Comparison of ENCODE assay signal across 27 mouse cellular contexts in the genomic region with DNA sequence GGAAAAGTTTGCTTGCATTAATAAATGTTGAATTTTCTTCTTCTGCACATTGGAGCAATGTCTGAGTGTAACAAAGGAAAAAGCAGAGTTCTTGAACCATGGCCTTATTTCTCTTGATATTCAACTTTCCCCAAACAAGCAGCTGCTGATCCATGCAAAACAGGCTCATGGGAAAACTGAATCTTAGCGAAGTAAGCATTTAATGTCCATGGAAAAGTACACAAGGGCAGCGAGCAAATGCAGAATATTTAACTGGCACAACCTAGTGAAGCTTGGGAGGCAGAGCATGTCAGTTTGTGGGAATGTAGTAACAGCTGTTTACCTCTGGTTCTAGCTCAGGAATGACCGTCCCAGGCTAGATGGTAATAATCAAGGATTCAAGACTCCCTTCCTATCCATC.
DNase-seq lines count a peak whose midpoint lies in the region; ATAC-seq lines count a peak whose summit lies in the region.
"Had no signal": no experiment of that assay in that cellular context is flagged by ENCODE, and none has a peak within 500 bp of the region (broad histone marks: within the 10 kb centered on the region; RNA-seq: fewer than 3 reads in every experiment).

No protein-coding gene starts in this region.

- ATAC-seq in kidney, embryonic 15.5 days (replicated peaks; ENCODE audit: low FRiP score): no peak
- ATAC-seq in kidney, embryonic 16.5 days (ENCODE audit: low FRiP score, low TSS enrichment): no peak
- ATAC-seq: activated CD4-positive, CD25-positive, alpha-beta regulatory T cell, adult 4 months; forebrain, embryonic 13.5 days; forebrain, postnatal 0 days; hindbrain, postnatal 0 days had no signal

- DNase-seq in kidney, adult 11 months: peak; percentile 24
- peak; percentile 29 to 30 for DNase-seq in kidney, adult 8-10 months
- DNase-seq in kidney, postnatal 14 days: peak; percentile 44
- DNase-seq in adrenal gland, adult (ENCODE audit: inconsistent age in 2 of 2, low spot score in 1 of 2): no peak
- DNase-seq in hindbrain, embryonic 10.5 days (ENCODE audit: low spot score): no peak
- DNase-seq in right cerebral cortex, adult 2 months (ENCODE audit: low spot score in 2 of 2): no peak
- DNase-seq: adrenal gland, adult 2 months; adrenal gland, postnatal 14 days; cerebellum, adult 11-12 months; cerebellum, adult 8-10 months; cerebellum, postnatal 10 days; cerebellum, postnatal 36 days; embryo, embryonic 11 days; forebrain, postnatal 0 days; gastrocnemius, adult 2 months; gastrocnemius, postnatal 14 days; heart, adult 11 months had no signal

- no peak overlapping the region for H3K4me2 ChIP-seq in kidney, embryonic 15.5 days
- no peak overlapping the region for H3K4me2 ChIP-seq in kidney, embryonic 16.5 days (replicated peaks; ENCODE audit: low read depth, low read length)
- H3K4me2 ChIP-seq: embryonic facial prominence, embryonic 13.5 days; forebrain, embryonic 13.5 days; heart, embryonic 11.5 days; hindbrain, embryonic 14.5 days had no signal

- WGBS in kidney, embryonic 15.5 days: 66% methylated on average over 3 of the region's 3 CpGs
- WGBS in kidney, embryonic 16.5 days: 57% methylated on average over 3 of the region's 3 CpGs
- 77% methylated on average over 3 of the region's 3 CpGs for WGBS in hindbrain, embryonic 10.5 days

- no peaks in the 10 kb centered on the region for H3K9me3 ChIP-seq in kidney, embryonic 15.5 days (replicated peaks)
- H3K9me3 ChIP-seq in kidney, embryonic 16.5 days (ENCODE audit: low read length): no peaks in the 10 kb centered on the region
- H3K9me3 ChIP-seq in hindbrain, embryonic 10.5 days: no peaks in the 10 kb centered on the region
- H3K9me3 ChIP-seq: embryonic facial prominence, embryonic 10.5 days; embryonic facial prominence, embryonic 13.5 days; forebrain, embryonic 13.5 days had no signal

- no peak overlapping the region for H3K9ac ChIP-seq in kidney, embryonic 15.5 days
- H3K9ac ChIP-seq in kidney, embryonic 16.5 days (replicated peaks; ENCODE audit: low read length): no peak overlapping the region
- H3K9ac ChIP-seq: embryonic facial prominence, embryonic 13.5 days; forebrain, embryonic 13.5 days; forebrain, postnatal 0 days; hindbrain, embryonic 14.5 days had no signal

- H3K4me3 ChIP-seq in kidney, embryonic 15.5 days (replicated peaks): no peak overlapping the region
- no peak overlapping the region for H3K4me3 ChIP-seq in kidney, embryonic 16.5 days (ENCODE audit: low read length)
- no peak overlapping the region for H3K4me3 ChIP-seq in hindbrain, embryonic 10.5 days
- H3K4me3 ChIP-seq: embryonic facial prominence, embryonic 10.5 days; embryonic facial prominence, embryonic 13.5 days; erythroblast, embryonic 14.5 days; forebrain, embryonic 13.5 days; gastrocnemius, adult 2 months had no signal

- H3K27ac ChIP-seq in kidney, embryonic 15.5 days: no peak overlapping the region
- no peak overlapping the region for H3K27ac ChIP-seq in kidney, embryonic 16.5 days (ENCODE audit: low read length)
- no peak overlapping the region for H3K27ac ChIP-seq in hindbrain, embryonic 10.5 days
- H3K27ac ChIP-seq: embryonic facial prominence, embryonic 10.5 days; embryonic facial prominence, embryonic 13.5 days; forebrain, embryonic 13.5 days; gastrocnemius, adult 2 months; hindbrain, embryonic 14.5 days; hindbrain, postnatal 0 days had no signal

- H3K27me3 ChIP-seq in kidney, embryonic 15.5 days: no peaks in the 10 kb centered on the region
- no peaks in the 10 kb centered on the region for H3K27me3 ChIP-seq in kidney, embryonic 16.5 days (ENCODE audit: insufficient read depth, low read length)
- H3K27me3 ChIP-seq in hindbrain, embryonic 10.5 days (ENCODE audit: insufficient read depth, poor library complexity, severe bottlenecking): no peaks in the 10 kb centered on the region
- H3K27me3 ChIP-seq: embryonic facial prominence, embryonic 13.5 days; forebrain, embryonic 13.5 days had no signal

- H3K36me3 ChIP-seq in kidney, embryonic 15.5 days: no peaks in the 10 kb centered on the region
- no peaks in the 10 kb centered on the region for H3K36me3 ChIP-seq in kidney, embryonic 16.5 days (ENCODE audit: insufficient read depth, low read length)
- no peaks in the 10 kb centered on the region for H3K36me3 ChIP-seq in hindbrain, embryonic 10.5 days
- H3K36me3 ChIP-seq: embryonic facial prominence, embryonic 10.5 days; embryonic facial prominence, embryonic 13.5 days had no signal

- no peaks in the 10 kb centered on the region for H3K4me1 ChIP-seq in kidney, embryonic 15.5 days
- no peaks in the 10 kb centered on the region for H3K4me1 ChIP-seq in kidney, embryonic 16.5 days (ENCODE audit: insufficient read depth, low read length)
- no peaks in the 10 kb centered on the region for H3K4me1 ChIP-seq in hindbrain, embryonic 10.5 days (replicated peaks)
- H3K4me1 ChIP-seq: embryonic facial prominence, embryonic 10.5 days; embryonic facial prominence, embryonic 13.5 days; forebrain, embryonic 13.5 days had no signal

Comparison
In these comparisons a context has a peak if more than half of its experiments do, and no peak if none do; other contexts are left out.
1. DNase-seq: peak in kidney, adult 11 months (single experiment), kidney, adult 8-10 months (2 of 2) and kidney, postnatal 14 days (single experiment); none in adrenal gland, adult (0 of 2), hindbrain, embryonic 10.5 days (single experiment) and right cerebral cortex, adult 2 months (0 of 2).